Mouse (Mus musculus): ENCODE data around the gene Spats1.

Spats1 gene

GRCm38 (mm10) chr17:45474669-45475465 is at the start of gene Spats1:
TSS of gene Spats1 (minus strand) at chr17:45475415.
- DNase-seq (ENCODE audit: low read depth, low spot score), result peak; percentile 97

GRCm38 (mm10) chr17:45524961-45525360 is 49.7 kb upstream of the Spats1 start:
- no peak for DNase-seq (ENCODE audit: low read depth, low spot score)

GRCm38 (mm10) chr17:45523263-45523662 is 48.0 kb upstream of the Spats1 start, which contains the start of gene Tcte1:
TSS of gene Tcte1 (plus strand) at chr17:45523434.
- DNase-seq (ENCODE audit: low read depth, low spot score), result no peak

GRCm38 (mm10) chr17:45520136-45520535 is 44.9 kb upstream of the Spats1 start:
- DNase-seq (ENCODE audit: low read depth, low spot score), result no peak

- DNase-seq (ENCODE audit: low read depth, low spot score), result no peak
These were observed 43.7 kb upstream of the Spats1 start for GRCm38 (mm10) chr17:45518766-45519475.

- no peak for DNase-seq (ENCODE audit: low read depth, low spot score)
These were observed 42.5 kb upstream of the Spats1 start for GRCm38 (mm10) chr17:45517549-45518215.

GRCm38 (mm10) chr17:45517135-45517534 is 41.9 kb upstream of the Spats1 start:
- DNase-seq (ENCODE audit: low read depth, low spot score), result no peak

GRCm38 (mm10) chr17:45516488-45516887 is 41.3 kb upstream of the Spats1 start:
- peak; percentile 61 for DNase-seq (ENCODE audit: low read depth, low spot score)

GRCm38 (mm10) chr17:45515806-45516205 is 40.6 kb upstream of the Spats1 start:
- no peak for DNase-seq (ENCODE audit: low read depth, low spot score)

- DNase-seq (ENCODE audit: low read depth, low spot score), result no peak
These were observed 40.0 kb upstream of the Spats1 start for GRCm38 (mm10) chr17:45515204-45515726.

GRCm38 (mm10) chr17:45511757-45512156 is 36.5 kb upstream of the Spats1 start:
- no peak for DNase-seq (ENCODE audit: low read depth, low spot score)

GRCm38 (mm10) chr17:45510871-45511270 is 35.7 kb upstream of the Spats1 start:
- no peak for DNase-seq (ENCODE audit: low read depth, low spot score)

- DNase-seq (ENCODE audit: low read depth, low spot score), result peak; percentile 86
These were observed 31.5 kb upstream of the Spats1 start, which contains the start of gene Aars2 for GRCm38 (mm10) chr17:45506700-45507189. TSS of gene Aars2 (plus strand) at chr17:45506841.

- DNase-seq (ENCODE audit: low read depth, low spot score), result no peak
These were observed 30.8 kb upstream of the Spats1 start for GRCm38 (mm10) chr17:45505941-45506465.

- DNase-seq (ENCODE audit: low read depth, low spot score), result no peak
These were observed 28.2 kb upstream of the Spats1 start for GRCm38 (mm10) chr17:45503301-45503973.

GRCm38 (mm10) chr17:45502324-45502723 is 27.1 kb upstream of the Spats1 start:
- no peak for DNase-seq (ENCODE audit: low read depth, low spot score)

- no peak for DNase-seq (ENCODE audit: low read depth, low spot score)
These were observed 25.8 kb upstream of the Spats1 start for GRCm38 (mm10) chr17:45500981-45501380.

- DNase-seq (ENCODE audit: low read depth, low spot score), result no peak
These were observed 24.3 kb upstream of the Spats1 start for GRCm38 (mm10) chr17:45499516-45499915.

GRCm38 (mm10) chr17:45498397-45498796 is 23.2 kb upstream of the Spats1 start:
- DNase-seq (ENCODE audit: low read depth, low spot score), result no peak

GRCm38 (mm10) chr17:45495398-45495797 is 20.2 kb upstream of the Spats1 start:
- DNase-seq (ENCODE audit: low read depth, low spot score), result no peak
